Mouse (Mus musculus): Measurements from ENCODE around the gene Prkn.

DNA sequence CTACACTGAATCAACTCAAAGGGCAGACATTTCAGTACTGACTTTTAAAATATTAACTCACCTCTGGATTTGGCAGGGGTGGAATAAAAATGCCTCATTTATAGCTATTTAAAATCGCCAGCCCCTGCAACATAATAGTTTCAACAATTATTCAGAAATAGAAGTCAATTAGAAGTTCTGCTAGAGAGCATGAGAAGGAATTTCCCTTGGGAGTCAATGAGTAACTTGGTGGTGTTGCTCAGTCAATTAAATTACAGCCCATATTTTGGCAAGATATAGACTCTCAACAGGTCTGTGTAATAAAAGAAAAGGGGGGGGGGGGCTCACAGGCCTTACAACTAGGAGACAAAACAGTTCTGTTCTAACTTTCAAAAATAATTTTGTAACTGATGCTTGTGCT is 821.7 kb downstream of the Prkn start:
- TF ChIP-seq CTCF (IDR thresholded peaks at IDR 0.05; ENCODE audit: borderline replicate concordance, extremely low read depth, insufficient read depth, insufficient read length) (no peak), POLR2A (IDR thresholded peaks at IDR 0.05; ENCODE audit: borderline replicate concordance, extremely low read depth, insufficient read depth, insufficient read length, poor library complexity, severe bottlenecking) (no peak)
